Mouse (Mus musculus): ENCODE measurements around the gene Cbx4.
"Not testable (repeated sequence)": the region's sequence is repeated elsewhere in the genome, so short reads cannot be mapped to it uniquely, and the experiment has no call there.

The Cbx4 gene

DNA sequence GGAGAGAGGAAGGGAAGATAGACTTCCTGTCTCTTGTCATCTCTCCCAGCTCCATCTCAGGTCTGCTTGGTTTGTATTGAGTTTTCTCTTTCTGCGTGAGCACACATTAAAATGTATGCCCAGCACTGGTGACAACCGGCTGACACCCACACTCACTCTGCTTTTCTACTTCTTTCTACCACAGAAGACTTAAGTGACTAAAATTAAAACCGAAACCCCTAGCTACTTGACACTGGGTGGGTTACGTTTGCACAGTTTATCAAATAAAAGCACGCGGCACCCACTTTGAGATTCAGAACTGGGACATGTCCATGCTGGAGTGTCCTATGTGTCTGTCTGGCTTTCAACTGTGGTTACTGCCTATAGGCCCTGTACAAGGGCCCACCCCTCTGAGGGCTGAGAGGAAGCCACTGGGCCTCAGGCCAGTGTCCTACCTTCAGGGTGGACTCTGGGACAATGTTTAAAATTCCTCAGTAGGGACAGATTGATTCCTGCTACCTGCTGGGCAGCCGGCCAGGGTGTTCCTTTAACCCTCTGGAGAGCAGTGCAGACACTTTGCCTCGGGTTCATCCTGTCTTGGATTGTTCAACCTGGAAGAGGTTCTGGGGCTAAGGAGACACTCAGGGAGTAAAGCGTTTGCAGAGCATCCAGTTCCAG is 23.5 kb upstream of the Cbx4 start:
- DNase-seq (ENCODE audit: low spot score) = no peak

DNA sequence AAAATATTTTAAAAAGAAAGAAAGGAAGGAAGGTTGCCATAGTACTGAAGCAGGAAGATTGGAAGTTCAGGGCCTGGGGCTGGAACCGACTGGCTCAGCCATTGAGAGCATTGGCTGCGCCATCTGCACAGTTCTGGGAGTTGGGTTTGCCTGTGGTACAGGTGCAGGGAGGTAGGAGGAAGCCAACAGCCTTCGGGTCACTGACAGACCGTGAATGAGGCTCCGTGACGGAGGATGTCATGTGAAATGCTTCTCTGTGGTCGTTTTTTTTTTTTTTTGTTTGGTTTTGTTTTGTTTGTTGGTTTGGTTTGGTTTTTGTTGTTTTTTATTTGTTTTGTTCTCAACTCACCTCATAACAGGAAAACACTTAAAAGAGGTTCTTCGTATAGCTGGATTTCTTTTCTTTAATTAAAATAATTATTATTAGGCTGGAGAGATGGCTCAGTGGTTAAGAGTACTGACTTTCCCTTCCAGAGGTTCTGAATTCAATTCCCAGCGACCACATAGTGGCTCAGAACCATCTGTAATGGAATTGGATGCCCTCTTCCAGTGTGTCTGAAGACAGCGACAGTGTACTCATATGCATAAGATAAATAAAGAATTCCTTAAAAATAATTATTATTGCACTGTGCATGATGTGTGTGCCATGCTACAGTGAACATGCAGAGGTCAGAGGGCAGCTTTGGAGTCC is 22.7 kb upstream of the Cbx4 start:
- no peak for DNase-seq (ENCODE audit: low spot score)

DNA sequence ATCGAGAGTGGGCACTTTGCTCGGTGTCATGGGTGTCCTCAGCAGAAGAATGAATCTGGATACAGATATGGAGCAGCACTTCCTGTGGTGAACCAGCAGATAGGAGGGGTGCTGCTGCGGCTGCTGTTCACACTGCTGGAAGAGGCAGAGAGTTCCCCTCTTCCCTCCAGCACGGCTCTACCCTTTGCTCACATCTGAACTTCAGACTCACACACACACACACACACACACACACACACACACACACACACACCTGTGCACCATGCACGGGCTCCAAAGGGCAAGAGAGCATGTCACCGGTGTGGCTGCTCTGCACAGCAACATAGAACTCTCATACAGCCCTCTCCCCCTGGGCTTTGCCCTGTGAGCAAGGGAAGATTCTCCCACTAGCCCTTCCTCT is 20.3 kb upstream of the Cbx4 start:
- DNase-seq (ENCODE audit: low spot score) = peak; percentile 35

GRCm38 (mm10) chr11:119105748-119106147 is 19.7 kb upstream of the Cbx4 start:
- DNase-seq (ENCODE audit: low spot score) = no peak

GRCm38 (mm10) chr11:119105071-119105609 is 19.1 kb upstream of the Cbx4 start:
- no peak for DNase-seq (ENCODE audit: low spot score)

DNA sequence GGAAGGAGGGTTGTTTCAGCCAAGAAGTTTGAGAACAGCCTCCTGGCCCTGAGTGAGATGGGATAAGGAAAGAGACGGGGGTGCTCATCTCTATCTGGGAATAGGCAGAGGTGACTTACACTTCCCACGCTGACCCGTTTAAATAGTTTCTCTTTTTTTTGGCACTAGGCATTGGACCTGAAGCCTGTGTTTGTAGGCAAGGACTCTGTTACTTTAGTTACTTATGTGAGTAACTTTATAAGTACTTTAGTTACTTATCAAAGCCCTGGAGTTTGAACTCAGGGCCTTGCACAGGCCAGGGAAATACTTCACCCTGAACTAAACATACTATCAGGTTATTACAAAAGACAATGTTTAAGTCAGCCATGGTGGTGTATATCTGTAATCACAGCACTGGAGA is 18.0 kb upstream of the Cbx4 start:
- DNase-seq (ENCODE audit: low spot score) = no peak

- DNase-seq (ENCODE audit: low spot score) = not testable (repeated sequence)
Measured at GRCm38 (mm10) chr11:119100355-119100754, 14.3 kb upstream of the Cbx4 start.

DNA sequence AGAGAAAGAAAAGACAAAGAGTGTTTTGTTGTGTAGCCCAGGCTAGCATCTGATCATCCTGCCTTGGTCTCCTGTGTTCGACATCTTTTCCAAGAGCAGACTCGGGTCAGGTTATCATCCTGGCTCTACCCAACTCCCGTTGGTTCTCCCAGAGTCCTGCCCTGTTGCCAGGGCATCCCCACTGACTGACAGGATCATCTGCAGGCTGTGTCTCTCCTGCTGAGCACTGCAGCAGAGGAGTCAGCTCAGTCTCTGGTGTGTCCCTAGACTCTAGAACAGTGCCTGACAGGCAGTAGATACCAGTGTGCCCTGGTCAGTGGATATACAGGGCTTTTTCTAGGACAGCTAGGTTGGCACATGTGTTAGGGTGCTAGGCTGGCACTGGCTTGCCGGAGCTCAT is 12.2 kb upstream of the Cbx4 start:
- no peak for DNase-seq (ENCODE audit: low spot score)

DNA sequence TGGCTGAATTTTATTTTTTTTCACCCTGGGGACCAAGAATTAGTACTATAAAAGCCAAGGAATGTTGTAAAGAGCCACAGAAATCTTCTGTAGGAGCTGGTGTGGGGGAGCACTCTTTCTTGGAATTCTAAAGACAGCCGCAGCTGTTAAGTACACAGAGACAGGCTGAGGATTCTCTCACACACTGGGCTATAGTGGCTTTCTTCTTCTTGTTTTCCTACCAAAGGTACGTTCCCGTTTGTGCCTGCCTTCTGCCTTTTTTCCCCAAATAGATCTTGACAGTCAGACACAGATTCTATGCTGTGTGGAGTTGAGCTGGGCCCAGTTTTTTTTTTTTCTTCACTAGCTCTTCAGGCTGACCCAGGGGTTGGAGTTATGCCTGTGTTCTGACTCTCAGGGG is 9.4 kb upstream of the Cbx4 start:
- DNase-seq (ENCODE audit: low spot score) = no peak

- no peak for DNase-seq (ENCODE audit: low spot score)
Measured at GRCm38 (mm10) chr11:119093322-119093721, 7.3 kb upstream of the Cbx4 start.

- DNase-seq (ENCODE audit: low spot score) = no peak
Measured at GRCm38 (mm10) chr11:119092286-119092685, 6.3 kb upstream of the Cbx4 start.

GRCm38 (mm10) chr11:119091598-119091991 is 5.6 kb upstream of the Cbx4 start:
- peak; percentile 53 for DNase-seq (ENCODE audit: low spot score)

DNA sequence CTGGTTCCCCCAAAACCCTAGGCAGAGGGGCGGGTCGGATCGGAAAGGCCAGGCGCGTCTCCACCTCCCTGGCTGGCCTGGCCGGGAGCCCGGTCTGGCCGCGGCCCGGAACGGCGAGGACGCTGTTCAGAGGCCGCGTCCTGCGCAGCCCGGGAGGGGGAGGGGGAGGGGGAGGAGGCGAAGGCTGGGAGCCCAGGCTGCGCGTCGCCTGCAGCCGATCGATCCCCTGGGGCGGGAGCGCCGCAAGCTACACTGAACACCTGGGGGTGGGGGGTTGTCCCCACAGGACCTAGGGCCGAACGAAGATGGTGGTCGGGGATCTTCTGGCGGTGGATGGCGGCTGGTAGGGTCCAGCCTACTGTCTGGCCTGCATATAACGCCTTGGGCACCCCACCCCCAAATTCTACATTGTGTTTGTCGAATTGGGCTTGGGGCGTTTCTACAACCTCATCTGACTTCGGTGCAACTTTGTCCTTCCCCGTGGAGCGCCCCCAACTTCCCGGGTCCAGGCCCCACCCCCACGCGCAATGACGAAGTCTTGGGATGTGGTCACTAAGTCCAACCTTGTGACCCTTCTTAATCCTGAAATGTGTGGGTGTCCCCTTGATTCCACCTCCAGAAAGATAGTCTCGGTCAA is 5.1 kb upstream of the Cbx4 start:
- DNase-seq (ENCODE audit: low spot score) = no peak

GRCm38 (mm10) chr11:119090076-119090960 is 4.3 kb upstream of the Cbx4 start:
- no peak for DNase-seq (ENCODE audit: low spot score)

DNA sequence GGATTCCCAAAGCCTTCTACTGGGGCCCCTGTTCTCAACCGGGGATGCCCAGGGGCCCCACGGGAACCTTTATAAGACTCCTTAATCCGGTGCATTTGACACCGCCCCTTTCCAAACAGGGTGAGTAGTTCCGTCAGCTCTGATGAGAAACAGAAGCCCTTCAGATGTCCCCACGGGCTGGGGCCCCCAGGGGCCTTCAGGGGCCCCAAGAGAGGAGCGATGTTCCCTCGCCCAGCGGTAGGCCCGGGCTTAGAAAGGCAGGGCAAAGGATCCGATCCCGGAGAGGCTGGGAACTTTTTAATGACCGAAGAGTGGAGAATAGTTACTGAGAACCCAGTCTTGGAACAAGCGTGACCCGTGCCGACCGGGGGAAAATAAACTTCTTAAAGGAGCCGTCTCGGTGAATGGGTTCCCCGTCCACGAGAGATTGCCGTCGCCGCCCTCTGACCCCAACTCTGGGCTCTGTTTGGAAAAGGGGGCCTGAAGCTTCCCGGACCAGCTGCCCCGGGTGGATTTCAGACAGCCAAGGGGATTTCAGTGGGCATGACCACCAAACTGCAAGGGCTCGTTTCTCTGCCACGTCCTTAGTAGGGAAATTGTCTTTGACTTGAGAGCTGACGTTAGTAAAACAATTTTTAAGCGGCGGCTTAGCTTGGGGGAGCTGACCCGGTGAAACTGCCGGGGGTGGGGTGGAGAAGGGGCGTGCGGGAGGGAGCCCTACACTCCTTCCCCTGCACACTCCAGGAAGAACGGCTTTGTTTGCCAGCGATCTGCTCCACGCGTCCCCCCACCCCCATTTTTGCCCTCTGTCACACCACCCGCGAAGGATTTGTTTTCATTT is 3.4 kb upstream of the Cbx4 start:
- peak; percentile 53 for DNase-seq (ENCODE audit: low spot score)

DNA sequence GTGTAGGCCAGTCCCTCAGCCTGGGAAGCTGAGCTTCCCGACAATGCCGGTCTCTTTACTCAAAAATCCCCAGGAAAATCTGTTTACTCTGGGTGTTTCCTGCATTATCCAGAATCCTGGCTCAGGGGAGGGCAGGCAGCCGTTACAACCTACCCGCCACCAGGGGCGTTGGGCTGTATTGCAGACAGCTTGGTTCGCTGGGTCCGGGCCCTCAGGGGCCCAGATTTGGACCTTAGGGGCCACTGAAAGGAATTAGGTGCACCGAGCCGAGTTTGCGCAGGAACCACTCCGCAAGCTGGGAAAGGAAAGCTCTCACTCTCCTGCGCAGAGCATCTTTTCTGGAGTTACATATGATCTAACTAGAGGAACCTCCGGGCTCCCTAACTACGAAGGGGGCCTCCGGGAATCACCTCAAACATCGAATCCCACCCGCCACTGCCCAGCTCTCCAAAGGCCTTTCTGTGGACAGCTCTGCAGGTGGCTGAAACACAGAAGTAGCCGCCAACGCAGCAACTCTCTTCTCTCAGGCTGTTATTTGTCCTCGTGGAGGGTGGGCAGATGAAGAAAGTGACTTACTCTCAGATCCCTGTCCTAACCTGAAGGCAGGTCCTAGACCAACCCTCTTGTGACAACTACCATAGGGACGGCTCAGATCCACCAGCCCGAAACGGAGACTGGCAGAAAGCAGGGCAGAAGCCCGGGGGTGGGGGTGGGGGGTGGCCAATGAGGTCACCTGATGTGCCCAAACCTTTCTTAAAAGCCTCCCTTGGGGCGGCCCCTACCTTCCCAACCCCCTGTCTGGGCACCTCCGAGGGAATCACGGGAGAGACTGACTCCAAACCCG is 2.6 kb upstream of the Cbx4 start:
- no peak for DNase-seq (ENCODE audit: low spot score)

DNA sequence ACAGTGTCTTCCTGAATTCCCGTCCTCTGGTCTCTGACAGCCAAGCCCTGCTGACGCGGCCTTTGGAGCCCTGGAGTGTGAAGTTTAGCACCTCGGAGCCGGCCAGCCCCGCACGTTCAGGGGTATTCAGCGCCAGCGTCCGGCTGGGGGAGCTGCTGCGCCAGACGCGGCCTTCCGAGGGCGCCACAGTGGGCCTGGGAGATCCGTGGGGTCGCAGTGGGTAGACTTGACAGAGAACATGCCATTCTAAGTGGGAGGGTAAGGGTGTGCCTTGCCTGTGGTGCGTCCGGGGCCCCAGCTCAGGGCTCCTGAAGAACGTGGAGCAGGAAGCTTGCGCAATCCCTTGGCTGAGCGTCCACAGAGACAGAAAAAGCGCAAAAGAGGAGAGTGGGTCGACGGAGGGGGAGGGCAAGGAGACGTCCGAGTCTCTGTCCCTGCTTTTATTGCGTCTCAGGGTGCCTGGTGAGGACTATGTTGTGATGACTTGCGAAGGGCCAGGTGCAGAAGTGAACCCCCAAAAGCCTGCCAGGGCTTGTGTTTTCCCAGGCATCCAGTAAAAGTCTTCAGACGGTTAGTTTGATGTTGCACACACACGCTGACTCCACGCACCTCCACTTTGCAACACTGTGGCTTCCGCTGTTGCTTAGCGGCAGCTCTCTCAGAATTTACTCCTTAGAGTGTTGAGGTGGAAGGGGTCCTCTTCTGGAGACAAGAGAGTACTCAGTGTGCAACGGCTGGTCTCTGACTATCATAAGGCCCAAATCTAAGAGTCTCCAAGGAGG is 1.5 kb upstream of the Cbx4 start:
- no peak for DNase-seq (ENCODE audit: low spot score)

DNA sequence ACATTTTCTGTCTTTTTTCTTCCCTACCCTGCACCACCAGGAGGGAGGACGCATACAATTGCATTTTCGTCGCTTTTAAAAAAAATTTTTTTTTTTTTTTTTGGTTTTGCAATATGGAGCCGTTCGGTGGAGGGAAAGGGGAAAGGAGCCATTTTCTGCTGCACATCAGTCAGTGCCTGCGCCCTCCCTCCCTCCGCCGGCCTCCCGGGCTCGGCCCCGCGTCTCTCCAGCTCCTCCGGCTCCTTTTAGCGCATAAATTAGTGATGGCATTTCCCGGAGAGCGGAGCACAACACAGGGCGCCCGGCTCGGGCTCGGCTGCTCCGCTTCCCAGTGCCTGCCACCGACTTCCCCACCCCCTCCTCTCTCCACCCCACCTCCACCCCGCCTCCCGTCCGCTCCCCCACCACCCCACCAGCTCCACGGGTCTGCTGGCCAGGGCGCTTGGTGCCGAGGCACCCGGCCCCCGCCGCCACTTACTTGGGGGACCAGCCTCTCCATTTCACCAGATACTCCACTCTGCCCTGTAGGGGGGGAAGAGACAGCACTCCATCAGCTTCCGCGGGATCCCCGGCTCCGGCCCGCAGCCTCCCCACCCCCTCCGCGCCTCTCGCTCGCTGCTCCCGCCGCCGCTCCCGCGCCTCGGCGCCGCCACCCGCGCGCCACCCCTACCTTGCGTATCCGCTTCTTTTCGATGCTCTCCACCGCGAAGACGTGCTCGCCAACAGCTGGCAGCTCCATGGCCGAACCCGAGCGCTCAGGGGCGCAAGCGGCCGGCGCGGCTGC is 550 bp downstream of the Cbx4 start:
- peak; percentile 63 for DNase-seq (ENCODE audit: low spot score)
